Comparison of ENCODE assay signal across 8 mouse cellular contexts in genomic region chr11:96553091-96553490, GRCm38 (mm10).
DNase-seq lines count a peak whose midpoint lies in the region; ATAC-seq lines count a peak whose summit lies in the region.

No protein-coding gene starts in this region.

- WGBS in embryonic facial prominence, embryonic 11.5 days, result 19% methylated on average over 15 of the region's 15 CpGs
- WGBS in hindbrain, embryonic 15.5 days, result 12% methylated on average over 15 of the region's 15 CpGs

- H3K4me2 ChIP-seq in embryonic facial prominence, embryonic 11.5 days (ENCODE audit: low read depth, low read length), result no peak overlapping the region
- H3K4me2 ChIP-seq in hindbrain, embryonic 15.5 days, result peak overlapping the region; percentile 44

- peaks cover 7% of the 10 kb centered on the region; the same call in 1 of the 2 replicates for H3K27me3 ChIP-seq in embryonic facial prominence, embryonic 11.5 days (ENCODE audit: control insufficient read depth, insufficient read depth, low read length)
- H3K27me3 ChIP-seq in hindbrain, embryonic 15.5 days, result peaks cover 6% of the 10 kb centered on the region; the same call in 1 of the 2 replicates

- intact Hi-C loops in left cerebral cortex, postnatal 14 days (cut with DNase I), result loop anchor here (2.0 to 10.0 kb wide), 3 partner anchors 119 to 312 kb away; no protein-coding TSS in a partner anchor

- no peaks in the 10 kb centered on the region for H3K9me3 ChIP-seq in embryonic facial prominence, embryonic 11.5 days (replicated peaks; ENCODE audit: control insufficient read depth, low read length)
- no peaks in the 10 kb centered on the region for H3K9me3 ChIP-seq in hindbrain, embryonic 15.5 days

- H3K4me3 ChIP-seq in embryonic facial prominence, embryonic 11.5 days (ENCODE audit: low read depth, low read length), result no peak overlapping the region
- H3K4me3 ChIP-seq in hindbrain, embryonic 15.5 days, result peak overlapping the region; percentile 22

- peak; percentile 11 to 64 for DNase-seq in frontal cortex, postnatal 36 days (ENCODE audit: low spot score in 2 of 2)
- no peak for DNase-seq in frontal cortex, postnatal 25 days (ENCODE audit: low spot score in 2 of 2)
- DNase-seq in Muller cell, postnatal 12 days (ENCODE audit: inconsistent ontology term), result peak; percentile 16
- DNase-seq in embryonic facial prominence, embryonic 11.5 days (ENCODE audit: low spot score), result peak; percentile 83
- DNase-seq in left cerebral cortex, postnatal 14 days (ENCODE audit: low spot score in 2 of 2), result peak; percentile 41 to 59
- peak; percentile 16 to 26 for DNase-seq in natural killer cell, adult 2 months (ENCODE audit: low spot score in 2 of 2)

- no peaks in the 10 kb centered on the region for H3K36me3 ChIP-seq in embryonic facial prominence, embryonic 11.5 days (replicated peaks; ENCODE audit: control insufficient read depth, insufficient read depth, low read depth, low read length)
- H3K36me3 ChIP-seq in hindbrain, embryonic 15.5 days, result no peaks in the 10 kb centered on the region

- no peak overlapping the region for H3K9ac ChIP-seq in embryonic facial prominence, embryonic 11.5 days (replicated peaks; ENCODE audit: low read length)
- H3K9ac ChIP-seq in hindbrain, embryonic 15.5 days, result no peak overlapping the region; the same call in 1 of the 2 replicates

- no peak overlapping the region for H3K27ac ChIP-seq in embryonic facial prominence, embryonic 11.5 days (replicated peaks; ENCODE audit: low read depth, low read length)
- peak overlapping the region; percentile 21; the same call in 1 of the 2 replicates for H3K27ac ChIP-seq in hindbrain, embryonic 15.5 days (replicated peaks)

- no peak for ATAC-seq in embryonic facial prominence, embryonic 11.5 days (replicated peaks; ENCODE audit: insufficient number of reproducible peaks, low FRiP score, low TSS enrichment, low read depth)
- 0 out of 2 replicates have a peak, but pooled peaks have one; percentile 23 for ATAC-seq in hindbrain, embryonic 15.5 days (ENCODE audit: low FRiP score, low read depth)
- no peak; the same call in 1 of the 2 replicates for ATAC-seq in megakaryocyte progenitor cell, adult 5-6 weeks (replicated peaks; ENCODE audit: poor library complexity)

- H3K4me1 ChIP-seq in embryonic facial prominence, embryonic 11.5 days (ENCODE audit: control insufficient read depth, insufficient read depth, low read length), result no peaks in the 10 kb centered on the region
- peaks cover 3% of the 10 kb centered on the region; the same call in 1 of the 2 replicates for H3K4me1 ChIP-seq in hindbrain, embryonic 15.5 days (replicated peaks)

Comparison
In these comparisons a context has a peak if more than half of its experiments do, and no peak if none do; other contexts are left out.
1. DNase-seq: peak in frontal cortex, postnatal 36 days (2 of 2), Muller cell, postnatal 12 days (single experiment), embryonic facial prominence, embryonic 11.5 days (single experiment), left cerebral cortex, postnatal 14 days (2 of 2) and natural killer cell, adult 2 months (2 of 2); none in frontal cortex, postnatal 25 days (0 of 2).